7 mouse cellular contexts compared by ENCODE assay signal in genomic region chr4:124709961-124710446, GRCm38 (mm10). TPM values are rescaled to one million over a fixed set of nuclear protein-coding genes. Genes with fewer than 3 reads are reported as not detected.
DNase-seq lines count a peak whose midpoint lies in the region; ATAC-seq and TF ChIP-seq lines count a peak whose summit lies in the region.

No protein-coding gene starts in this region.

- peak overlapping the region; percentile 52 for H3K4me3 ChIP-seq in ES-Bruce4 (ENCODE audit: low read depth, low read length)
- peak overlapping the region; percentile 27 for H3K4me3 ChIP-seq in intestine, embryonic 16.5 days (ENCODE audit: low read length)
- H3K4me3 ChIP-seq in neural tube, embryonic 14.5 days (ENCODE audit: low read depth, low read length): no peak overlapping the region

- ATAC-seq in granulocyte monocyte progenitor cell, adult 5-6 weeks (replicated peaks; ENCODE audit: poor library complexity, severe bottlenecking): 0 out of 2 replicates have a peak, but pooled peaks have one; percentile 5
- no peak for ATAC-seq in intestine, embryonic 16.5 days
- no peak for ATAC-seq in neural tube, embryonic 14.5 days (ENCODE audit: low read depth)

- no peaks in the 10 kb centered on the region for H3K27me3 ChIP-seq in ES-Bruce4 (ENCODE audit: control insufficient read depth, insufficient read depth, low read length, poor library complexity, severe bottlenecking)
- H3K27me3 ChIP-seq in intestine, embryonic 16.5 days (replicated peaks; ENCODE audit: control insufficient read depth, insufficient read depth, low read length): no peaks in the 10 kb centered on the region
- peaks cover 10% of the 10 kb centered on the region for H3K27me3 ChIP-seq in neural tube, embryonic 14.5 days (ENCODE audit: control insufficient read depth, insufficient read depth, low read length)

- no peak for TF ChIP-seq EP300 in ES-Bruce4 (IDR thresholded peaks at IDR 0.05; ENCODE audit: insufficient read depth, low read depth, low read length)

- H3K27ac ChIP-seq in ES-Bruce4 (ENCODE audit: insufficient read depth, low read length): peak overlapping the region; percentile 28
- peak overlapping the region; percentile 98 for H3K27ac ChIP-seq in intestine, embryonic 16.5 days (ENCODE audit: low read length)
- H3K27ac ChIP-seq in neural tube, embryonic 14.5 days (ENCODE audit: low read depth, low read length): no peak overlapping the region

- peak; percentile 70 to 74 for DNase-seq in adrenal gland, postnatal 36 days
- DNase-seq in lung, adult 18-20 months: peak; percentile 57 to 65
- no peak for DNase-seq in right cerebral cortex, postnatal 14 days

- no peak for TF ChIP-seq POLR2A in ES-Bruce4 (IDR thresholded peaks at IDR 0.05; ENCODE audit: insufficient read depth, low read length)

- peak overlapping the region; percentile 72 for H3K9ac ChIP-seq in ES-Bruce4 (ENCODE audit: low read depth, poor library complexity, severe bottlenecking)
- H3K9ac ChIP-seq in intestine, embryonic 16.5 days (ENCODE audit: low read depth, low read length): peak overlapping the region; percentile 67
- no peak overlapping the region; the same call in 1 of the 2 replicates for H3K9ac ChIP-seq in neural tube, embryonic 14.5 days (replicated peaks; ENCODE audit: low read depth, low read length)

- H3K36me3 ChIP-seq in ES-Bruce4 (ENCODE audit: control insufficient read depth, insufficient read depth, low read length, poor library complexity, severe bottlenecking): no peaks in the 10 kb centered on the region
- H3K36me3 ChIP-seq in intestine, embryonic 16.5 days (ENCODE audit: control insufficient read depth, insufficient read depth, low read length): no peaks in the 10 kb centered on the region
- H3K36me3 ChIP-seq in neural tube, embryonic 14.5 days (ENCODE audit: control insufficient read depth, insufficient read depth, low read length): no peaks in the 10 kb centered on the region

- WGBS in intestine, embryonic 16.5 days: 4% methylated on average over 18 of the region's 18 CpGs
- 3% methylated on average over 18 of the region's 18 CpGs for WGBS in neural tube, embryonic 14.5 days

- no peaks in the 10 kb centered on the region for H3K4me1 ChIP-seq in ES-Bruce4 (ENCODE audit: control insufficient read depth, insufficient read depth, low read length)
- peaks cover 30% of the 10 kb centered on the region for H3K4me1 ChIP-seq in intestine, embryonic 16.5 days (ENCODE audit: control insufficient read depth, insufficient read depth, low read length)
- H3K4me1 ChIP-seq in neural tube, embryonic 14.5 days (ENCODE audit: control insufficient read depth, insufficient read depth, low read length): peaks cover 9% of the 10 kb centered on the region; the same call in 1 of the 2 replicates

- TF ChIP-seq CTCF in ES-Bruce4 (IDR thresholded peaks at IDR 0.05; ENCODE audit: low read depth, low read length): no peak

- no peaks in the 10 kb centered on the region for H3K9me3 ChIP-seq in ES-Bruce4 (replicated peaks; ENCODE audit: control insufficient read depth, insufficient read depth, low read length, poor library complexity, severe bottlenecking)
- no peaks in the 10 kb centered on the region for H3K9me3 ChIP-seq in intestine, embryonic 16.5 days (ENCODE audit: control insufficient read depth, low read length)
- no peaks in the 10 kb centered on the region for H3K9me3 ChIP-seq in neural tube, embryonic 14.5 days (ENCODE audit: control insufficient read depth, low read length)

- peak overlapping the region; percentile 67 for H3K4me2 ChIP-seq in intestine, embryonic 16.5 days (ENCODE audit: low read depth, low read length)
- peak overlapping the region; percentile 26; the same call in 1 of the 2 replicates for H3K4me2 ChIP-seq in neural tube, embryonic 14.5 days (ENCODE audit: low read depth, low read length)

RNA-seq across cellular contexts. Expression of gene Sf3a3, which starts 4.6 kb away (rescaled TPM):
- polyA plus RNA-seq in ES-Bruce4 (2011; ENCODE audit: insufficient read depth, insufficient read length, low read depth, missing spikeins): 110 and 127 TPM in 2 replicates
- 10 to 100 TPM; 39.3 to 39.6 TPM for total RNA-seq in adrenal gland, postnatal 36 days (2021)
- 90.7 and 105 TPM in 2 replicates for total RNA-seq in granulocyte monocyte progenitor cell, adult 5-6 weeks (2014; fragmentation: Nextera tagmentation)
- 167 and 170 TPM in 2 replicates for total RNA-seq in granulocyte monocyte progenitor cell, adult 5-6 weeks (2017)
- 105 and 125 TPM in 2 replicates for polyA plus RNA-seq in intestine, embryonic 16.5 days (2015; fragmentation: Nextera tagmentation; extraction: Ambion mirVana)
- 89.9 and 93.2 TPM in 2 replicates for polyA plus RNA-seq in neural tube, embryonic 14.5 days (2014; fragmentation: Nextera tagmentation; extraction: Ambion mirVana)

RNA-seq across cellular contexts. Expression of gene Fhl3, which starts 9.5 kb away (rescaled TPM):
- 11.4 and 14.0 TPM in 2 replicates for polyA plus RNA-seq in ES-Bruce4 (2011; ENCODE audit: insufficient read depth, insufficient read length, low read depth, missing spikeins)
- 1 to 10 TPM; 8.1 to 9.0 TPM for total RNA-seq in adrenal gland, postnatal 36 days (2021)
- total RNA-seq in granulocyte monocyte progenitor cell, adult 5-6 weeks (2014; fragmentation: Nextera tagmentation): 10.4 and 16.6 TPM in 2 replicates
- total RNA-seq in granulocyte monocyte progenitor cell, adult 5-6 weeks (2017): 5.0 and 6.1 TPM in 2 replicates
- polyA plus RNA-seq in intestine, embryonic 16.5 days (2015; fragmentation: Nextera tagmentation; extraction: Ambion mirVana): 5.1 and 5.2 TPM in 2 replicates
- polyA plus RNA-seq in neural tube, embryonic 14.5 days (2014; fragmentation: Nextera tagmentation; extraction: Ambion mirVana): 0.60 and 1.5 TPM in 2 replicates

RNA-seq across cellular contexts. Expression of gene Utp11, which starts 16.6 kb away (rescaled TPM):
- 56.9 and 60.4 TPM in 2 replicates for polyA plus RNA-seq in ES-Bruce4 (2011; ENCODE audit: insufficient read depth, insufficient read length, low read depth, missing spikeins)
- total RNA-seq in adrenal gland, postnatal 36 days (2021): 10 to 100 TPM; 30.0 to 40.6 TPM
- total RNA-seq in granulocyte monocyte progenitor cell, adult 5-6 weeks (2014; fragmentation: Nextera tagmentation): 57.1 and 62.4 TPM in 2 replicates
- total RNA-seq in granulocyte monocyte progenitor cell, adult 5-6 weeks (2017): 81.6 and 86.4 TPM in 2 replicates
- polyA plus RNA-seq in intestine, embryonic 16.5 days (2015; fragmentation: Nextera tagmentation; extraction: Ambion mirVana): 51.8 and 58.6 TPM in 2 replicates
- polyA plus RNA-seq in neural tube, embryonic 14.5 days (2014; fragmentation: Nextera tagmentation; extraction: Ambion mirVana): 33.9 and 39.2 TPM in 2 replicates

RNA-seq across cellular contexts. Expression of gene Inpp5b, which starts 31.6 kb away (rescaled TPM):
- 21.7 and 27.0 TPM in 2 replicates for polyA plus RNA-seq in ES-Bruce4 (2011; ENCODE audit: insufficient read depth, insufficient read length, low read depth, missing spikeins)
- 10 to 100 TPM; 15.9 to 21.0 TPM for total RNA-seq in adrenal gland, postnatal 36 days (2021)
- 31.5 and 52.6 TPM in 2 replicates for total RNA-seq in granulocyte monocyte progenitor cell, adult 5-6 weeks (2014; fragmentation: Nextera tagmentation)
- total RNA-seq in granulocyte monocyte progenitor cell, adult 5-6 weeks (2017): 21.1 and 24.6 TPM in 2 replicates
- polyA plus RNA-seq in intestine, embryonic 16.5 days (2015; fragmentation: Nextera tagmentation; extraction: Ambion mirVana): 27.0 and 27.5 TPM in 2 replicates
- polyA plus RNA-seq in neural tube, embryonic 14.5 days (2014; fragmentation: Nextera tagmentation; extraction: Ambion mirVana): 22.5 and 25.2 TPM in 2 replicates

RNA-seq across cellular contexts. Expression of gene Pou3f1, which starts 53.4 kb away (rescaled TPM):
- 12.8 and 14.9 TPM in 2 replicates for polyA plus RNA-seq in ES-Bruce4 (2011; ENCODE audit: insufficient read depth, insufficient read length, low read depth, missing spikeins)
- total RNA-seq in adrenal gland, postnatal 36 days (2021): under 1 TPM in 1 of 2 experiments, not detected in 1; 0.10 TPM
- not detected in 2 replicates for total RNA-seq in granulocyte monocyte progenitor cell, adult 5-6 weeks (2014; fragmentation: Nextera tagmentation)
- not detected in 2 replicates for total RNA-seq in granulocyte monocyte progenitor cell, adult 5-6 weeks (2017)
- 0.04 TPM in 1 of 2 replicates, not detected in the other for polyA plus RNA-seq in intestine, embryonic 16.5 days (2015; fragmentation: Nextera tagmentation; extraction: Ambion mirVana)
- polyA plus RNA-seq in neural tube, embryonic 14.5 days (2014; fragmentation: Nextera tagmentation; extraction: Ambion mirVana): 6.7 and 7.8 TPM in 2 replicates
